Mouse (Mus musculus) telencephalon, adult 2 months (tissue): ENCODE measurements at regions not wholly inside any gene's neighbourhood (a gene's known extent, or its start where the extent isn't known, plus 50 kb on each side); places are given as distances from the start of the nearest gene placed in this dataset.
A peak's percentile ranks its signal among the peaks of the same experiment; 100 is the strongest.

Experiments
- DNase-seq: peaks from one replicate; pipeline ENCODE4 v3.0.0-alpha.2; 2011; ENCODE audit warnings: low read depth, low spot score

GRCm38 (mm10) chr17:59521107-59521506, 507.9 kb upstream of the Nudt12 start:
- DNase-seq = peak; percentile 15

DNA sequence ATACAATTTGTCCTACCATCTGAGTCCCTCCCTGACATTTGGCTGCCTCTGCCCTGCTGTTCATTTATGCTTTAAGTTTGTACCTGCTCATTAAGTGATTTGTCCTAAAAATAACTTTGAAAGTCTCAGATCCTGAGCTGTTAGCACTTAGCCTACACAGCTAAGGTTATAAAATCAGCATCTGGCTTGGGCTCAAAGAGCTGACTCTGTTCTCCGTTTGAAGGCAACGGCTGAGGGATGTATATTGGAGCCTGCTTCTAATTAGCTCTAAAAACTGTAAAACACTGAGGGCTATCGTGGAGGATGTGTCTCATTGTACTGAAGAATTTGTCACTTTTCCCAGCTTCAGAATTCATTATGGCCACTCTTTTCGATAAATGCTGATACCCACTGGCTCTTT, 475.2 kb upstream of the Nudt12 start:
- peak; percentile 1 for DNase-seq
